Comparison of ENCODE assay signal across 8 mouse cellular contexts in the genomic region with DNA sequence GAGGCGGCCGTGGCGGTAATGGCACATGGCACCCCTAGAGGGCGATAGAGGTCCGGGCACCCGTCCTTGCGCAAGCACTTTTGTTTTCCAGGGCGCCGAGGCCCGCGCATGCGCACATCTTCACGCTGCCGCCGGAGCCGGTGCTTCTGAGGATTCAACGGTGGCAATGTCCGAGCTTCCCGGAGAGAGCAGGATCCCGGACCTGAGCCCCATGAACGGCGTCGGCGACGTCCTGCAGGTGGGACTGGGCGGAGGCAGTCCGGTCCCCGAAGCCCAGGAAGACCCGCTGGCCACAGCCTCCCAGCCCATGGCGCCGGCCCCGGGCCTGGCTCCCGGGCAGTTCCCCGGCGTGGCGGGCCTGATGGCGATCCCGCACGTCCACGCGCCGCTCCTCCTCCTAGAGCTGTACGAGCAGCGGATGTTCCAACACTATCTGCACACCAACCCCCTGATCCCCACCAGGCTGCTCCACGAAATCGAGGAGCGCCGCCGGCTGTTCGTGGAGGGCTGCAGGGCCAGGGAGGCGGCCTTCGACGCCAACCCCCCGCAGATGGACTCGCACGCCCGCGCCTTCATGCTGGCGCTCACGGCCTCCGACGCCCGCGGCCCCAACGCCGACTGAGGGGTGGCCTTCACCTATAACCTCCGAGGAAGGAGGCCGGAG. TPM values are rescaled to one million over a fixed set of nuclear protein-coding genes. Genes with fewer than 3 reads are reported as not detected.
DNase-seq lines count a peak whose midpoint lies in the region; ATAC-seq and TF ChIP-seq lines count a peak whose summit lies in the region.

A gene (plus strand): TSS at position 125 of the 664 bp plus-strand sequence.

- no peaks in the 10 kb centered on the region for H3K9me3 ChIP-seq in limb, embryonic 13.5 days
- H3K9me3 ChIP-seq in midbrain, embryonic 16.5 days (replicated peaks; ENCODE audit: control insufficient read depth, low read length, poor library complexity, severe bottlenecking) = no peaks in the 10 kb centered on the region

- no peaks in the 10 kb centered on the region for H3K27me3 ChIP-seq in limb, embryonic 13.5 days
- H3K27me3 ChIP-seq in midbrain, embryonic 16.5 days (ENCODE audit: control insufficient read depth, insufficient read depth, low read depth, low read length) = no peaks in the 10 kb centered on the region
- no peaks in the 10 kb centered on the region for H3K27me3 ChIP-seq in spleen, adult 2 months (ENCODE audit: control insufficient read depth, insufficient read depth, low read length)

- peak within 1 kb of the TSS; percentile 83 for H3K4me2 ChIP-seq in limb, embryonic 13.5 days (replicated peaks)
- peak within 1 kb of the TSS; percentile 60 for H3K4me2 ChIP-seq in midbrain, embryonic 16.5 days (ENCODE audit: low read length)

- no peaks in the 10 kb centered on the region for H3K4me1 ChIP-seq in embryonic fibroblast, embryonic 13.5 days (ENCODE audit: control insufficient read depth, insufficient read depth, low read length)
- peaks cover 7% of the 10 kb centered on the region for H3K4me1 ChIP-seq in limb, embryonic 13.5 days
- peaks cover 13% of the 10 kb centered on the region for H3K4me1 ChIP-seq in midbrain, embryonic 16.5 days (ENCODE audit: control insufficient read depth, insufficient read depth, low read length)
- peaks cover 8% of the 10 kb centered on the region for H3K4me1 ChIP-seq in spleen, adult 2 months (ENCODE audit: control insufficient read depth, insufficient read depth, insufficient read length)

- H3K4me3 ChIP-seq in embryonic fibroblast, embryonic 13.5 days (ENCODE audit: insufficient read depth, low read length) = peak within 1 kb of the TSS; percentile 53
- peak within 1 kb of the TSS; percentile 70 for H3K4me3 ChIP-seq in limb, embryonic 13.5 days
- H3K4me3 ChIP-seq in midbrain, embryonic 16.5 days (ENCODE audit: low read depth, low read length) = peak within 1 kb of the TSS; percentile 67
- peak within 1 kb of the TSS; percentile 94 for H3K4me3 ChIP-seq in spleen, adult 2 months (ENCODE audit: extremely low read depth, insufficient read depth, insufficient read length)

- H3K27ac ChIP-seq in embryonic fibroblast, embryonic 13.5 days (ENCODE audit: insufficient read depth, low read length) = no peak within 1 kb of the TSS
- H3K27ac ChIP-seq in limb, embryonic 13.5 days = peak within 1 kb of the TSS; percentile 63; the same call in 1 of the 2 replicates
- peak within 1 kb of the TSS; percentile 85 for H3K27ac ChIP-seq in midbrain, embryonic 16.5 days (ENCODE audit: low read length)
- H3K27ac ChIP-seq in spleen, adult 2 months (ENCODE audit: insufficient read depth, low read length) = peak within 1 kb of the TSS; percentile 34; the same call in 1 of the 2 replicates

- peak; percentile 77 for TF ChIP-seq CTCF in embryonic fibroblast, embryonic 13.5 days (IDR thresholded peaks at IDR 0.05; ENCODE audit: borderline replicate concordance, insufficient read depth, low read length)
- peak; percentile 98 for TF ChIP-seq CTCF in spleen, adult 2 months (IDR thresholded peaks at IDR 0.05; ENCODE audit: extremely low read depth, insufficient read depth, insufficient read length, insufficient replicate concordance)

- ATAC-seq in limb, embryonic 13.5 days (ENCODE audit: low FRiP score, low read depth) = peak; percentile 79
- peak; percentile 77 for ATAC-seq in midbrain, embryonic 16.5 days

- TF ChIP-seq POLR2A in embryonic fibroblast, embryonic 13.5 days (IDR thresholded peaks at IDR 0.05; ENCODE audit: low read depth, low read length) = peak; percentile 79
- peak; percentile 16 for TF ChIP-seq POLR2A in spleen, adult 2 months (IDR thresholded peaks at IDR 0.05; ENCODE audit: low read depth, low read length)

- peaks cover 7% of the 10 kb centered on the region for H3K36me3 ChIP-seq in limb, embryonic 13.5 days
- peaks cover 4% of the 10 kb centered on the region for H3K36me3 ChIP-seq in midbrain, embryonic 16.5 days (ENCODE audit: control insufficient read depth, insufficient read depth, low read length)
- no peaks in the 10 kb centered on the region for H3K36me3 ChIP-seq in spleen, adult 2 months (ENCODE audit: control insufficient read depth, insufficient read depth, low read length)

- H3K9ac ChIP-seq in limb, embryonic 13.5 days = peak within 1 kb of the TSS; percentile 90
- H3K9ac ChIP-seq in midbrain, embryonic 16.5 days (ENCODE audit: low read depth, low read length) = peak within 1 kb of the TSS; percentile 89

- DNase-seq in B cell, adult 2 months = peak; percentile 97
- DNase-seq in brain, adult 2 months (ENCODE audit: low read depth, low spot score) = peak; percentile 97
- DNase-seq in heart, adult 9 months (ENCODE audit: low spot score in 2 of 2) = peak; percentile 91 to 95
- DNase-seq in kidney, adult 9 months = peak; percentile 96
- peak; percentile 78 to 92 for DNase-seq in spleen, adult 2 months (ENCODE audit: low read depth in 1 of 2, low spot score in 2 of 2)

- 3% methylated on average over 68 of the region's 68 CpGs for WGBS in limb, embryonic 13.5 days
- 2% methylated on average over 67 of the region's 68 CpGs for WGBS in midbrain, embryonic 16.5 days
- 5% methylated on average over 68 of the region's 68 CpGs for WGBS in spleen, adult 2 months

RNA-seq across cellular contexts. Expression of the gene that starts here (rescaled TPM):
- polyA plus RNA-seq in embryonic fibroblast, embryonic 13.5 days (2011; ENCODE audit: insufficient read length, low read depth, missing spikeins) = 5.4 and 8.8 TPM in 2 replicates
- 16.6 TPM in 2 replicates for polyA plus RNA-seq in limb, embryonic 13.5 days (2015; fragmentation: Nextera tagmentation; extraction: Ambion mirVana)
- 44.2 and 44.8 TPM in 2 replicates for polyA plus RNA-seq in midbrain, embryonic 16.5 days (2015; fragmentation: Nextera tagmentation; extraction: Ambion mirVana)
- 4.1 and 9.3 TPM in 2 replicates for polyA plus RNA-seq in spleen, adult 2 months (2012; rRNA removed)
